Mouse (Mus musculus) embryonic facial prominence, embryonic 11.5 days (tissue): Measurements from ENCODE around the gene Tmem238. TPM values are rescaled to one million over a fixed set of nuclear protein-coding genes. Genes with fewer than 3 reads are reported as not detected.
"Not testable (repeated sequence)": the region's sequence is repeated elsewhere in the genome, so short reads cannot be mapped to it uniquely, and the experiment has no call there.

Experiments used
- ATAC-seq: fragments of 200-750 bp; cut with Nextera tagmentation; replicated peaks from 2 replicates; pipeline ENCODE4 v1.8.0; 2017; ENCODE audit warnings: low read depth; ENCODE audit not compliant: insufficient number of reproducible peaks, low FRiP score, low TSS enrichment
- DNase-seq: peaks from one replicate; pipeline ENCODE4 v3.0.0-alpha.2; 2015; ENCODE audit warnings: low spot score
- H3K27ac ChIP-seq: fragments of 300-500 bp; sonication (generic); replicated peaks from 2 replicates; pipeline ENCODE4 v1.5.1; 2014; ENCODE audit warnings: mild to moderate bottlenecking, low read depth, low read length, control low read depth
- H3K27me3 ChIP-seq: fragments of 300-500 bp; sonication (generic); 2 replicates; pipeline ENCODE4 v1.6.1; 2014; ENCODE audit warnings: mild to moderate bottlenecking, low read length, moderate library complexity, mixed read lengths; ENCODE audit not compliant: control insufficient read depth, insufficient read depth
- H3K36me3 ChIP-seq: fragments of 300-500 bp; sonication (generic); replicated peaks from 2 replicates; pipeline ENCODE4 v1.6.1; 2014; ENCODE audit warnings: low read depth, mild to moderate bottlenecking, low read length, moderate library complexity, mixed read lengths; ENCODE audit not compliant: control insufficient read depth, insufficient read depth
- H3K4me1 ChIP-seq: fragments of 300-500 bp; sonication (generic); 2 replicates; pipeline ENCODE4 v1.6.1; 2014; ENCODE audit warnings: low read length, mixed read lengths; ENCODE audit not compliant: control insufficient read depth, insufficient read depth
- H3K4me2 ChIP-seq: fragments of 300-500 bp; sonication (generic); 2 replicates; pipeline ENCODE4 v1.6.1; 2014; ENCODE audit warnings: low read depth, mild to moderate bottlenecking, control low read depth, low read length, moderate library complexity
- H3K4me3 ChIP-seq: fragments of 300-500 bp; sonication (generic); 2 replicates; pipeline ENCODE4 v1.5.1; 2014; ENCODE audit warnings: low read depth, low read length, control low read depth
- H3K9ac ChIP-seq: fragments of 300-500 bp; sonication (generic); replicated peaks from 2 replicates; pipeline ENCODE4 v1.6.1; 2014; ENCODE audit warnings: mild to moderate bottlenecking, control low read depth, low read length
- H3K9me3 ChIP-seq: fragments of 300-500 bp; sonication (generic); replicated peaks from 2 replicates; pipeline ENCODE4 v1.6.1; 2016; ENCODE audit warnings: mild to moderate bottlenecking, low read length, inconsistent platforms, mixed read lengths; ENCODE audit not compliant: control insufficient read depth
- WGBS: fragments of 180-500 bp; shearing (Covaris S2); extraction: QIAGEN DNeasy Blood & Tissue Kit; methylation state at CpG from one replicate; pipeline ENCODE4 v1.1.7; 2014; 5-methylcytosine and 5-hydroxymethylcytosine counted together
- polyA plus RNA-seq: library from polyadenylated mRNA; unstranded; fragments of >200 nt; fragmentation: Nextera tagmentation; extraction: Ambion mirVana; gene quantifications from 2 replicates; pipeline ENCODE4 v1.2.1, GENCODE M21; 2014

Tmem238 gene
- polyA plus RNA-seq, 1 experiment from 2014 or later, result 1.4 TPM

DNA sequence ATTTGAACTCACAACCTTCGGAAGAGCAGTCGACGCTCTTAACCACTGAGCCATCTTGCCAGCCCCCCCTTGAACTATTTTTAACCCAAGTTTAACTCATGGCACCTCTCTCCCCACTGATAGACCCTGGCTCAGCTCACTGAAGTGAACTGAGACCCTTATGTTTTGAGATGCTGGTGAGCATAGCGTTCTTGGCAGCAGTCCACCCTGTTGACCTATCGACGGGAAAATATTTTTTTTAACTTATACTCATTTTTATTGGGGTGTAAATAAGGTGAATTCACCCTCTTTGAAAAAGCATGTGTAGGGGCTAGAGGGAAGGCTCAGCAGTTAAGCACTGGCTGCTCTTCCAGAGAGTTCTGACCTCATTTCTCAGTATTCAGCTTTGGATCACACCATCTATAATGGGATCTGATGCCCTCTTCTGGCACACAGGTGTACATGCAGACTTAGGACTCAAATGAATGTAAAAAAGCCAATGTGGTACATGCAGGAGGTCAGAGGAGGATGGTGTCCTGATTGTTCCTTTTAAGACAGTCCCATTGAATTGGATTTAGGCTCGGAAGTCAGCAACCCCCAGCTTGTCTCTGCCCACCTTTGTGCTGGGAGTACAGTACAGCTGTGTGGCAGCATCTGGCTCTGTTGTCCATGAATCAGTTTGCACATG is 6.4 kb upstream of the Tmem238 start:
- Histone ChIP-seq H3K27me3 (no peaks in the 10 kb centered on the region), H3K4me2 (no peak overlapping the region), H3K4me3 (no peak overlapping the region), H3K9me3 (no peaks in the 10 kb centered on the region), H3K36me3 (peaks cover 7% of the 10 kb centered on the region), H3K27ac (no peak overlapping the region), H3K4me1 (peaks cover 3% of the 10 kb centered on the region; the same call in 1 of the 2 replicates), H3K9ac (no peak overlapping the region)
- peak; percentile 62 for DNase-seq
- ATAC-seq, result no peak
- WGBS, result 73% methylated on average over 7 of the region's 7 CpGs

DNA sequence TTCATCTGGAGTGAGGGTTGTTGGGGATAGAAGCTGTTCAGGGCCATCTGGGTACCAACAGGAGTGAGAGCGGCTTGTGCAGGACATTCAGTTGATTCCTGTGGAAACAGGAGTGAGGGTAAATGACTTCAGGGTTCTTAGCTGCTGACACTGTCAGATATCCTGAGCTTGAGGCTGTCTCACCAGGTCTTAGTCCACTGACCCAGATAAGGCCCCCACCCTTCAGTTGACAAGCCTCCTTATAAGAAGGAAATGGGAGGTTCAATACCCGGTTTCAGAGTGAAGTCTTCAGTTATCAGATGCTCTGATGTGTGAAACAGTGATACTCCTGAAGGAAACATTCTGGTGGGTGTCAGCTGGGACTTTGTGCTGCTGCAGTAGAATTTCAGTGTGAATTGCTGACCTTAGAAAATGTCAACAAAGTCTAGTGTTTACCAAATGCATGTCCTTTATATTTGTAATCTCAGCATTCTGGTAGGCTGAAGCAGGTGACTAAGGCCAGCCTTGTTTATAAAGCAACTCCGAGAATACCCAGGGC is 5.2 kb upstream of the Tmem238 start:
- Histone ChIP-seq H3K4me3 (no peak overlapping the region), H3K4me1 (peaks cover 3% of the 10 kb centered on the region; the same call in 1 of the 2 replicates), H3K4me2 (no peak overlapping the region), H3K9ac (no peak overlapping the region), H3K27ac (no peak overlapping the region), H3K9me3 (no peaks in the 10 kb centered on the region), H3K27me3 (no peaks in the 10 kb centered on the region), H3K36me3 (peaks cover 7% of the 10 kb centered on the region)
- no peak for DNase-seq
- 83% methylated on average over 3 of the region's 3 CpGs for WGBS
- no peak for ATAC-seq

DNA sequence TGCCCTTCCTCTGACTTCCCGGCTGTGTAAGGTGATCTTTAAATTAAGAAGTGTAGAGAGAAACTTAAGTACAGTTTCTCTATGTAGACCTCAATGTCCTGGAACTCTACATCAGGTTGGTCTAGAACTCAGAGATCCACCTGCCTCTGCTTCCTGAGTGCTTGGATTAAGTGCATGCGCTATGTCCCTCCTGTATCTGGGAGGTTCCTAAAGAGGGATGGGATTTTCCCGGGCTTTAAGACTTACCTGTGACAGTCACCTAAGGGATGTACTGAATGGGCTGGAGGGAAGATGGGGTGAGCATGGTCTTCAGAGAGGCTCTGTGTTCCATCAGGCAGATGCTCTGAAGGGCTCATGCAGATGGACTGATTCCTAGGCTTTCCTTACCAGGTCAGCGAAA is 4.2 kb upstream of the Tmem238 start:
- peaks cover 3% of the 10 kb centered on the region; the same call in 1 of the 2 replicates for H3K4me1 ChIP-seq
- peak overlapping the region; percentile 77 for H3K4me3 ChIP-seq
- no peak for DNase-seq
- H3K9ac ChIP-seq, result peak overlapping the region; percentile 95
- ATAC-seq, result no peak
- 40% methylated on average over 4 of the region's 4 CpGs for WGBS
- H3K27ac ChIP-seq, result no peak overlapping the region
- peak overlapping the region; percentile 75 for H3K4me2 ChIP-seq
- no peaks in the 10 kb centered on the region for H3K9me3 ChIP-seq
- 0 out of 2 replicates have a peak, but pooled peaks cover 3% of the 10 kb centered on the region for H3K27me3 ChIP-seq
- H3K36me3 ChIP-seq, result peaks cover 7% of the 10 kb centered on the region

DNA sequence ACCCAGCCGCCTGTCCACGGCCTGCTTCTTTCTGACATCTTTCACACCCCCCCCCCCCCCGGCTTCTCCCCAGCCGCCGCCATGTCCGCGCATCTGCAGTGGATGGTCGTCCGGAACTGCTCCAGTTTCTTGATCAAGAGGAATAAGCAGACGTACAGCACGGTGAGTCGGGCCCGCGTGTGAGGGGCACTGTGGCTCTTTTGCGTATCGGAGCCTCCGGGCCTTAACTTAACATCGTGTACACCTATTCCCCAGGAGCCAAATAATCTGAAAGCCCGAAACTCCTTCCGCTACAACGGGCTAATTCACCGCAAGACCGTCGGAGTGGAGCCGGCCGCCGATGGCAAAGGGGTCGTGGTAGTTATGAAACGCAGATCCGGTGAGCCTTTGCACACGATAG is 3.8 kb upstream of the Tmem238 start:
- not testable (repeated sequence) for H3K27me3 ChIP-seq, H3K4me1 ChIP-seq, DNase-seq, H3K9me3 ChIP-seq, H3K36me3 ChIP-seq, ATAC-seq
- H3K4me3 ChIP-seq, result peak overlapping the region; percentile 77
- H3K4me2 ChIP-seq, result peak overlapping the region; percentile 75
- peak overlapping the region; percentile 95 for H3K9ac ChIP-seq
- WGBS, result under 1% methylated on average over 31 of the region's 31 CpGs
- peak overlapping the region; percentile 90 for H3K27ac ChIP-seq

DNA sequence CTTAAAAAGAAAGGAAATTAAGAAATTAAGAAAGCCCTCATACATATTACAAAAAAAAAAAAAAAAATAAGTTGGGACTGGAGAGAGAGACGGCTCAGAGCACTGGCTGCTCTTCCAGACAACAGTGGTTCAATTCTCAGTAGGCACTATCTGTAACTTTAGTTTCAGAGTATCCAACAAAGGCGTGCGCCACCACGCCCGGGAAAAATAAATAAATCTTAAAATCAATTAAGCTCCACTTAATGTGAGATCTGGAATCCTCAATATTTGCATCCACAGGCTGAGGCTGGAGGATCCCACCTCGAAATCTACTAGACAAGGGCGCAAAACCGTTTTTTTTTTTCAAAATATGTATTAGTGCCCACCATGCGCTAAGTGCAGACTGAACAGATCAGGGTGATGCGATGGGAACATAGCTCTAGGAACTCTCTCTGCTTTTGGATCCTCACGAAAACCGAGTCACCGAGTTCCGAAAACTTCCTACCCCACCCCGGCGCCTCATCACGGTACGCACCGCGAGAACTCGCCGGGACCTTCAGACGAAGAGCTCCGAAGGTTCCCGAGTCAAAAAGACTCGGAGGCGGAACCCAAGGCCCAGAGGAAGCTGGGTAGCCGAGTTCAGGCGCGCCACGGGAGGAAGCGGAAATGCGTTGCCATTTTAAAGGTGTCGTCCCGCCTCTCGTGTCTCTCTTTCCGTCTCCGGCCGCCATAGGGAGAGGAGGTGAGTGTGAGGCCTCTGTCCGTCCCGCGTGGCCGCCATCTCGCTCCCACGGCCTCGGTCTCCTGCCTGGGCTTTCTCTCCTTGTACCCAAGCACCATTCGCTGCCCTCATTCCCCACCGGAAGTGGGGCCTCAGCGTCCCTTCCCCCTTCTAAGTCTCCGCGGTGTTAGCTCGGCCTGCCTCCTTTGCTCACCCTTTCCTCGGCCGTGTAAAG is 3.1 kb upstream of the Tmem238 start, which contains the start of gene Rpl28:
TSS of gene Rpl28 (plus strand) at position 597 of the 935 bp plus-strand sequence.
- 2% methylated on average over 51 of the region's 54 CpGs for WGBS

DNA sequence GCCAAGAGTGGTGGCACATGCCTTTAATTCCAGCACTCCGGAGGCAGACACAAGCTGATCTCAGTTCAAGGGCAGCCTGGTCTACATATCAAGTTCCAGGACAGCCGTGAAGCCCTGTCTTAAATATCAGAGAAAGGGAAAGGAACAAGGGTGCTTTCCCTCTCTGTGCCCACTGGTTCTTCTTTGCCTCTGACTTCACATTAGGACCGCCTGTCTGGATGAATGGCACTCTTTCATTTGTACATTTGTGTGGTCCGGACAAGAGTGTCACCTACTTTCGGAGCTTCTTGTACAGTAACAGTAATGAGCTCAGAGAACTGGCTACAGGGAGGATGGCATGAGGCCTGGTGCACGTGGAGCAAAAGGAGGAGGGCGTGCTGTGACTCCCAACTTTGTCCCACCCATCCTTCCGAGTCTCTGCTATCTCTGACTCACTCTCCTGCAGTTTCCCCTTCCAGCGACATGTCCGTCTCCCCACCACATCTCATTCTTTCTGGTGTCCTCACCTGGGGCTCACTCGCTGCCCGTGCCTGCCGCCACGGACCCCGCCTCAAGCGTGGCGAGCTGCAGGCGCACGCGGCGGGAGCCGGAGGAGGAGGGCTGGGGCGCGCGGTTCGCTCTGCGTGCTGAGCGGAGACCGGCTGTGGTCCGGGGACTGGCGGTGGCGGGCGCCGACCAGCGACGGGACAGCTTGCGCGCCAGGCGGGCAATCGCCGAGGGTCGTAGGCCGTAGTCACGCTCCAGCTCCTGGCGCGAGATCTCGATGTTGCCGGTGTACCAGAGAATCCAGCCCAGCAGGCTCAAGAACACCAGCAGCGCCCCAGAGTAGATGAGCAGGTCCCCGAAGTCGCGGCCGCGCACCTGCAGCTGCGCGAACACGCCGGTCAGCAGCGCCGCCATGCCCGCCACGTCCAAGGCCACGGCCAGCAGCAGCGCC is 689 bp downstream of the Tmem238 start:
- Histone ChIP-seq H3K9ac (peak overlapping the region; percentile 83), H3K4me1 (no peaks in the 10 kb centered on the region), H3K27me3 (0 out of 2 replicates have a peak, but pooled peaks cover 3% of the 10 kb centered on the region), H3K36me3 (no peaks in the 10 kb centered on the region), H3K4me3 (peak overlapping the region; percentile 55), H3K27ac (peak overlapping the region; percentile 35; the same call in 1 of the 2 replicates), H3K9me3 (no peaks in the 10 kb centered on the region), H3K4me2 (peak overlapping the region; percentile 83)
- ATAC-seq (peak; percentile 46), DNase-seq (peak; percentile 67)
- WGBS, result 2% methylated on average over 52 of the region's 64 CpGs

More for the DNA sequence above, 3.1 kb upstream of the Tmem238 start, which contains the start of gene Rpl28:
- Histone ChIP-seq H3K4me1 (peaks cover 3% of the 10 kb centered on the region; the same call in 1 of the 2 replicates), H3K27me3 (0 out of 2 replicates have a peak, but pooled peaks cover 3% of the 10 kb centered on the region), H3K9me3 (no peaks in the 10 kb centered on the region), H3K4me2 (peak within 1 kb of the TSS; percentile 75), H3K9ac (peak within 1 kb of the TSS; percentile 95), H3K4me3 (peak within 1 kb of the TSS; percentile 77), H3K27ac (peak within 1 kb of the TSS; percentile 90), H3K36me3 (peaks cover 5% of the 10 kb centered on the region)
- ATAC-seq, result peak; percentile 80
- peak; percentile 99 for DNase-seq

DNA sequence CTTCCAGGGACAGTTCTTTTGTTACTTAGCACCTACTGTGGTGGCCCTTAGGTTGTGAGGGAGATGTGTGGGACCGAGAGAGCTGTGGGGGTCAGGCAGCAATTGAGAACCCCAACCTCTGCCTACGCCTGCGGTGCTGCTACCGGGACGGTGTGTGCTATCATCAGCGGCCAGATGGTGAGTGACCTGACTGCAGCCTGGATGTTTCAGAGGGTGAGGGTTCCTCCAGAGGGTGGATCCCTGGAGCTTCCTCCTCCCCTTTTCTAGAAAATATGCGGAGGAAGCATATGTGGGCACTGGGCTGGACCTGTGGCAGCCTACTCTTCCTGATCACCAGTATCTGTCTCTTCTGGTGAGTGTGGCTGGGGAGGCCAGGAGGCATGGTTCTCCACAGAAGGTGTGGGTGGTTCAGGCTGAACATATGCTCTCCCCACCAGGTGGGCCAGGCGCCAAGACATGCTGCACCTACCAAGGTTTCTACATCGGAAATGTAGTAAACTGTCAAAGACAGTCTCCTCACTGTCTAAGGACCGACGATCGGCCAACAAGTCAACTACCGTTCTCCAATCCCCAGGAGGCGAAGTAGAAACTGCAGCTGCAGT is 5.7 kb downstream of the Tmem238 start:
- ATAC-seq (no peak), DNase-seq (no peak)
- no peaks in the 10 kb centered on the region for H3K36me3 ChIP-seq
- peaks cover 3% of the 10 kb centered on the region for H3K27me3 ChIP-seq
- H3K4me2 ChIP-seq, result no peak overlapping the region
- no peak overlapping the region for H3K9ac ChIP-seq
- H3K27ac ChIP-seq, result no peak overlapping the region
- no peaks in the 10 kb centered on the region for H3K4me1 ChIP-seq
- no peaks in the 10 kb centered on the region for H3K9me3 ChIP-seq
- no peak overlapping the region for H3K4me3 ChIP-seq
- 85% methylated on average over 14 of the region's 14 CpGs for WGBS
